17 mouse cellular contexts compared by ENCODE assay signal in genomic region chr1:74702142-74702553, GRCm38 (mm10). TPM values are rescaled to one million over a fixed set of nuclear protein-coding genes. Genes with fewer than 3 reads are reported as not detected.
"Had no signal": no experiment of that assay in that cellular context is flagged by ENCODE, and none has a peak within 500 bp of the region (broad histone marks: within the 10 kb centered on the region; RNA-seq: fewer than 3 reads in every experiment).

No protein-coding gene starts in this region.

- H3K4me1 ChIP-seq: limb, embryonic 12.5 days; midbrain, embryonic 15.5 days; neural tube, embryonic 13.5 days; stomach, embryonic 15.5 days had no signal

- H3K4me3 ChIP-seq: limb, embryonic 12.5 days; megakaryocyte, embryonic 14.5 days; midbrain, embryonic 15.5 days; neural tube, embryonic 13.5 days; stomach, embryonic 15.5 days had no signal

- H3K27me3 ChIP-seq: limb, embryonic 12.5 days; megakaryocyte, embryonic 14.5 days; midbrain, embryonic 15.5 days; neural tube, embryonic 13.5 days; stomach, embryonic 15.5 days had no signal

- H3K27ac ChIP-seq: limb, embryonic 12.5 days; liver, embryonic 14.5 days; midbrain, embryonic 15.5 days; neural tube, embryonic 13.5 days; stomach, embryonic 15.5 days had no signal

- ATAC-seq: intestine, embryonic 16.5 days; midbrain, embryonic 15.5 days had no signal

- DNase-seq: kidney, adult 8-10 months; kidney, postnatal 25 days; layer of hippocampus, adult 9-11 months; liver; lung, adult 18-20 months; right cerebral cortex, adult 18-20 months; right cerebral cortex, postnatal 25 days; thymus, adult 2 months; thymus, postnatal 25 days had no signal

RNA-seq across cellular contexts. Expression of gene Prkag3, which starts 46.9 kb away (rescaled TPM):
- polyA plus RNA-seq: liver, embryonic 14.5 days; midbrain, embryonic 11.5 days; midbrain, embryonic 15.5 days; neural tube, embryonic 13.5 days had no signal
